Mouse (Mus musculus) neural tube, embryonic 13.5 days (tissue): ENCODE measurements at regions not wholly inside any gene's neighbourhood (a gene's known extent, or its start where the extent isn't known, plus 50 kb on each side); places are given as distances from the start of the nearest gene placed in this dataset.

ENCODE experiments used
- ATAC-seq: fragments of 200-750 bp; cut with Nextera tagmentation; 2 replicates; pipeline ENCODE4 v1.8.0; 2017; ENCODE audit warnings: low read depth, mild to moderate bottlenecking, moderate TSS enrichment, moderate library complexity
- H3K27ac ChIP-seq: fragments of 300-500 bp; sonication (generic); replicated peaks from 2 replicates; pipeline ENCODE4 v1.5.1; 2015; ENCODE audit warnings: moderate library complexity, mild to moderate bottlenecking, inconsistent platforms
- H3K27me3 ChIP-seq: fragments of 300-500 bp; sonication (generic); 2 replicates; pipeline ENCODE4 v1.6.1; 2015; ENCODE audit warnings: mild to moderate bottlenecking, inconsistent platforms
- H3K36me3 ChIP-seq: fragments of 300-500 bp; sonication (generic); 2 replicates; pipeline ENCODE4 v1.6.1; 2015; ENCODE audit warnings: mild to moderate bottlenecking, inconsistent platforms
- H3K4me1 ChIP-seq: fragments of 300-500 bp; sonication (generic); replicated peaks from 2 replicates; pipeline ENCODE4 v1.6.1; 2015; ENCODE audit warnings: inconsistent platforms
- H3K4me2 ChIP-seq: fragments of 300-500 bp; sonication (generic); 2 replicates; pipeline ENCODE4 v1.6.1; 2015; ENCODE audit warnings: inconsistent platforms, mild to moderate bottlenecking, moderate library complexity
- H3K4me3 ChIP-seq: fragments of 300-500 bp; sonication (generic); 2 replicates; pipeline ENCODE4 v1.5.1; 2015; ENCODE audit warnings: mild to moderate bottlenecking, inconsistent platforms
- H3K9ac ChIP-seq: fragments of 300-500 bp; sonication (generic); 2 replicates; pipeline ENCODE4 v1.6.1; 2015; ENCODE audit warnings: moderate library complexity, mild to moderate bottlenecking, inconsistent platforms
- H3K9me3 ChIP-seq: fragments of 300-500 bp; sonication (generic); 2 replicates; pipeline ENCODE4 v1.6.1; 2016; ENCODE audit warnings: inconsistent platforms
- whole genome bisulfite sequencing: fragments of 180-500 bp; shearing (Covaris S2); methylation state at CpG from one replicate; pipeline ENCODE4 v1.1.7; 2015; 5-methylcytosine and 5-hydroxymethylcytosine counted together

DNA sequence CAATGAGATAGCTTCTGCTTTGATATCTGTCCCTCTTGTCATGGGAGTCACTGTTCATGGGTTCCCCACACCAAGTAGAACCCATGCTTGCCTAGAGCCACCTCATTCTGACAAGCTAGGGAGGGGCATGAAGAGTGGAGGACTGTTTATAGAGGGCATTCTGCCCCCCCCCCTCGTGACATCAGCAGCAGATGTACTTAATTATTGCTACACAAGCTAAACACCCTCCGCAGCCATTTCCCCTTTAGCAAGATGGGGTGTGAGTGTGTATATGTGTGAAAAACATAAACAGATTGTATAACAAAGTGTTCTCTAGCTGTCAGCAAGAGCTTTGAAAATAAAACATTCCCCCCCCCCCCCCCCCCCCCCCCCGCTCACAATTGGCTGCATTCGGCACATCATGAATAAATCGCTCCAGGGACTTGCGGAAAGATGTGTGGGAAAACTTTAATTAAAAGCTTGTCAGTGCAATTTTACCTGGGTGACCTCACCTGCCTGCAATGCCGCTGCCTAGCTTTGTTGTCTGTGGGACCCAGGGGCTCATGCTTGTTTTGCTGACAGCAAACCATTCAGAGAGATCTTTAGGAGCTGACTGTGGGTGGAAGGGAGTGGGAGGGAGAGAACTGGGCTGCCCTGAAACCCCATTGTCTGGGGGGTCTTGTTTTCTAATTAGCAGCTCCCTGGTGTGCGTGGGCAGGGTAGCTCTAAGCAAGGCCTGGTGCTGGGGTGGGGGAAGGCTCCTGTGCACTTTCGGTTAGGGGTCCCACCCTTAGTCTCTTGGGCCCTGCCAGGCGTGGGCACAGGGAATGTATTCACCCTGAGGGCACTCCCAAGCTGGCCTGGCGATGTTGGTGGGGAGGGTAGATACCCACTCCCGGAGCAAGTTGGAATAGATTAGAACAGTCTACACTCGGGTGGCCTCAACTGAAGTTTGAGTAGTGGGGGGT lies 63.4 kb downstream of the Irx2 start:
- Histone ChIP-seq H3K36me3 (no peaks in the 10 kb centered on the region), H3K27ac (no peak overlapping the region), H3K4me1 (no peaks in the 10 kb centered on the region), H3K4me2 (no peak overlapping the region), H3K27me3 (no peaks in the 10 kb centered on the region), H3K9ac (no peak overlapping the region), H3K9me3 (no peaks in the 10 kb centered on the region), H3K4me3 (no peak overlapping the region)
- no peak for ATAC-seq
- 71% methylated on average over 12 of the region's 13 CpGs for WGBS

DNA sequence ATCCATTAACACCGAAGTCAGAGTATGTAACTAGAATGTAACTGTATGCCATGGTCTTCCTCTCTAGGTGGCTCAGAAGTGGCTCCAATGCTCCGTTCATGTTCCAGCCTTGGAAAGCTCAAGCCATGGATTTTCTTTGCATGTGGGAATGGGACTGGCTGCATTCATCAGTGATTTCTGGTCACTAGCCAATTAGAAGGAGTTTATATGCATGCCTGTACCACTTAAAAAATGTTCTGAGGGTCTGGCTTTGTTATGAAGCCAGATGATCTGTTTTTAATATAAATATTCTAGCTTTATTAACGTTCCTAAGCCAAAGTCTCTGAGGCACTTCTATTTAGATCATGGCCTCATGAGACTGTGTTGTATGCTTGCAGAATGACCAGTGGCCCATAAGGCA lies 78.8 kb downstream of the Irx2 start:
- H3K9ac ChIP-seq: no peak overlapping the region
- H3K27me3 ChIP-seq: peaks cover 5% of the 10 kb centered on the region; the same call in 1 of the 2 replicates
- H3K4me2 ChIP-seq: no peak overlapping the region
- no peak overlapping the region for H3K27ac ChIP-seq
- no peak overlapping the region for H3K4me3 ChIP-seq
- H3K36me3 ChIP-seq: no peaks in the 10 kb centered on the region
- 81% methylated on average over 3 of the region's 3 CpGs for WGBS
- no peaks in the 10 kb centered on the region for H3K9me3 ChIP-seq
- no peaks in the 10 kb centered on the region for H3K4me1 ChIP-seq
- no peak for ATAC-seq

DNA sequence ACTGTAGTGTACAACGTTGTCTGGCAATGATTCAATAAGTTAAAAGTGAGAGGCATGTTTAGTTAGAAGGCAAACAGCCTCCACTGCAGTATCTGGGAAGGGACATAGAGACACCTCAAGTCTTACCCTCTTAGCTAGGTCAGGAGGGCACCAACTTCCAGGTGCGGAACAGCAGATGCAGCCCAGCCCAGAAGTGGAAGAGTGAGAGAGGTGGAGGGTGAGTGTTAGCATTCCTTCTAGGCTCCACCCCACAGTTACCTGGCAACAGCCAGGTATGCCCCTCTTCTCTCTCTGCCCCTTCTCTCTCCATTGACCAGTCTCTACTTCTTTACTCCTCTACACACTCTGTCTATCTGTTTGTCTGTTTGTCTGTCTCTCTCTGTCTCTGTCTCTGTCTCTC lies 80.1 kb downstream of the Irx2 start:
- Histone ChIP-seq H3K4me2 (no peak overlapping the region), H3K9me3 (no peaks in the 10 kb centered on the region), H3K27ac (no peak overlapping the region), H3K27me3 (peaks cover 5% of the 10 kb centered on the region; the same call in 1 of the 2 replicates), H3K36me3 (no peaks in the 10 kb centered on the region), H3K4me1 (no peaks in the 10 kb centered on the region), H3K4me3 (no peak overlapping the region), H3K9ac (no peak overlapping the region)
- WGBS: 90% methylated on average over 2 of the region's 2 CpGs
- ATAC-seq: no peak

DNA sequence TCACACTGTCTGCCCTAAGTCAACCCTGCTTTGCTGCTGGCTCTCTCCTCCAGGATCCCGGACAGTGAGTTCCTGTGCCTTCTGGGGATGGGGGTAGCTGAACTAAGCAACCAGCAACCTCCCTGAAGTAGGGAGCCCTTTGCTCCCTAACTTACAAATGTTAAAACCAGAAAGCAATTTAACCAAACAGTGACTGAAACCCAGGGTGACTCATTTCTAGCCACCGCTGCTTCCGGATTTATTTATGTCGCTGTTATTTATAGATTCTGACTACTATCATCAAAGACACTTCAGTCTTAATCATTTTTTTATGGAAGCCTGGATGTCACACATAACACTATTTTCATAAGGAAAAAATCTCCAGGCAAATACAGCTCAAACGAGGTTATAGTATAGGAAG lies 81.4 kb downstream of the Irx2 start:
- Histone ChIP-seq H3K9me3 (no peaks in the 10 kb centered on the region), H3K27ac (no peak overlapping the region), H3K36me3 (no peaks in the 10 kb centered on the region), H3K9ac (no peak overlapping the region), H3K4me2 (no peak overlapping the region), H3K27me3 (peaks cover 10% of the 10 kb centered on the region; the same call in 1 of the 2 replicates), H3K4me3 (no peak overlapping the region), H3K4me1 (no peaks in the 10 kb centered on the region)
- WGBS: 72% methylated on average over 5 of the region's 5 CpGs
- no peak for ATAC-seq

DNA sequence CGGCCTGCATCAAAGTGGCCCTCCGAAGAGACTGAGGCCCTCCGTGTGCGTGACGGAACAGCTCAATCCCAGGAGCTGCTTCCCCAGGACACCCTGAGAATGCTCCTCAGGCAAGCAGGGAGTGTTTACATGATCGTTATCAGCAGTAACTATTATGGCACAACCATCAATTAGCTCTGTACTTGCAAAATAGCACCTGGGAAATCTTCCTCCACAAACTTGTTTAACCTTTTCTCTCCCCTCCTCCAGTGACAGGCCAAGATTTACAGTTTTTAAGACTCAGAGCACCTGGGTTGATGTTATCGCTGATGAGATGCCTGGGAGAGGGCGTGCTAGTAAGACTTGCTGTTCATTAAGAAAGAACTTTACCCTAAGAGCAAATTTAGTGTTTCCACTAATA lies 82.5 kb downstream of the Irx2 start:
- H3K9me3 ChIP-seq: no peaks in the 10 kb centered on the region
- H3K27me3 ChIP-seq: peaks cover 10% of the 10 kb centered on the region; the same call in 1 of the 2 replicates
- no peak overlapping the region for H3K9ac ChIP-seq
- H3K36me3 ChIP-seq: no peaks in the 10 kb centered on the region
- no peaks in the 10 kb centered on the region for H3K4me1 ChIP-seq
- no peak overlapping the region for H3K4me2 ChIP-seq
- no peak overlapping the region for H3K4me3 ChIP-seq
- no peak for ATAC-seq
- WGBS: 79% methylated on average over 8 of the region's 8 CpGs
- H3K27ac ChIP-seq: no peak overlapping the region

DNA sequence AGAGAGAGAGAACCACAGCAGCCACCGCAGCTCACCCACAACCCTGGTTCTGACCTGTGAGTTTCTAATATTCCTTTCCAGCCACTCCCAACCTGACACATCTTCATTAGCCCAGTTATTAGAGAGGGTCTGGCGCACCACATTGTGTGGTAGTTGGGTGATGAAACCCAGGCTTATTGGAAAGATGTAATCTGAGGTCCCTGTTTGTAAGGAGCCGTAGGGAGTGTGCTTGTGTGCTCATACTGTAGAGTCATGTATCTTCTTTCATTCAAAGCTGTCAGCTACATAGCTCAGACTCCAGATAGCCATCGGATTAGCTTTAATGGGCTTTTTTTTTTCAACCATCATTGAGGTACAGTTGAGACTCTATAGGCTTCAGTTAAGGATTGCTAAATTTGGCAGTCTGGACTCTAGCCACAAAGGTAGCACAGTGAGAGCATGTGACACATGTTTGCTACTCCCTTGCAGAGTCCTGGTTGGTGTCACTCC lies 83.3 kb downstream of the Irx2 start:
- Histone ChIP-seq H3K36me3 (no peaks in the 10 kb centered on the region), H3K4me3 (no peak overlapping the region), H3K9ac (no peak overlapping the region), H3K27me3 (peaks cover 10% of the 10 kb centered on the region; the same call in 1 of the 2 replicates), H3K4me1 (no peaks in the 10 kb centered on the region), H3K9me3 (no peaks in the 10 kb centered on the region), H3K4me2 (no peak overlapping the region), H3K27ac (no peak overlapping the region)
- ATAC-seq: no peak
- 82% methylated on average over 4 of the region's 4 CpGs for WGBS

DNA sequence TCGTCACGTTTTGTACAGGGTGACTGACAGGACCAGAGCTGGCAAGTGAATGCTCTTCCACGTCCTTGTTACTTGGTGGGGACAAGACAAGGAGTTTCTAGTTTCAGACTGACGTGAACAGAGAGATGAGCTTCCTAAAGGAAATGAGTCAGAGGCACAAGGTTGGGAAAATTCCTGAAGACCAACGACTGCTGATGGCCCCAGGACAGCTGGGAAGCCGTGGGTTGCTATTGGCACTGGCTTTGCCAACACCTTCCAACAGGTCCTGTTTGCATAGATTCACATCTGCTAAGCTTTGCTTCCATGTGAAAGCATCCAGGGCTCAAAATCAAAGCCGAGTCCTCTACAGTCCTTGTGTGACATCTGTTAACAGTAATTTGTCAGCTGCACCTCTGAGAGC lies 86.2 kb downstream of the Irx2 start:
- Histone ChIP-seq H3K36me3 (no peaks in the 10 kb centered on the region), H3K27me3 (peaks cover 10% of the 10 kb centered on the region; the same call in 1 of the 2 replicates), H3K9me3 (no peaks in the 10 kb centered on the region), H3K4me1 (no peaks in the 10 kb centered on the region), H3K27ac (no peak overlapping the region), H3K4me3 (no peak overlapping the region), H3K4me2 (no peak overlapping the region), H3K9ac (no peak overlapping the region)
- 77% methylated on average over 7 of the region's 7 CpGs for WGBS
- ATAC-seq: no peak

DNA sequence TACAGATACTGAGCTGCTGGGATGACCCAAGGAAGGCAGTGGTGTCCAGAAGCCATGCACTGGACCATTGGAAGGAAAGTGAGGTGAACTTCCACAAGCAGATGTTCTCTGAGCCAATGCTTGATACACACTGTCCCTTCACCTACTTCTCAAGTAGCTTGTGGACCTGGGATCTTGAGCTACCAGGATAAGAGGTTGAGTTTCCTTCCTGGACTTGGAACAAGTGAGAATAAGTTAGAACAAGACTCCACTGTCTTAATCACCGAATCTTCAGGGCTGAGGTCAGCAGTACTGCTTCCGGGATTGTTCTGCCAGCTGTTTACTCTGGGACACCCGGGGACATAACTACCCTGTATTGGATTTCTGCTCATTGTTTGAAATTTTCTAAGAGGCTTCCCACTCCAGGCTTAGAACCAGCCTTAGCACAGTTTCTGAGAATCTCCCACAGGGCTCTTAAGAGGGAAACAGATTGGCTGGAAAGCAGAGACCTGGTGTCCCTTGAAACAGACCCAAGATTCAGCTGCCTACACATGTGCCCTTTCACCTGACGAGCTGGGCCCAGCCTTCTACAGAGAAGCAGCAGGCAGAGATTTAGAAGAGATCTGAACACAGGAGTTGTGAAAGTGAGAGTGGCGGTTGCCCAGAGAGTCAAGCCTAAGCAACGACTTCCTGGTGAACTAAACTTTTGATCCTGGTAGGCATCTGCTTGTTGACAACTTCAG lies 87.5 kb downstream of the Irx2 start:
- no peaks in the 10 kb centered on the region for H3K36me3 ChIP-seq
- no peak overlapping the region for H3K27ac ChIP-seq
- no peak overlapping the region for H3K9ac ChIP-seq
- no peak overlapping the region for H3K4me2 ChIP-seq
- H3K27me3 ChIP-seq: peaks cover 16% of the 10 kb centered on the region; the same call in 1 of the 2 replicates
- 75% methylated on average over 6 of the region's 6 CpGs for WGBS
- H3K4me1 ChIP-seq: no peaks in the 10 kb centered on the region
- ATAC-seq: no peak
- no peaks in the 10 kb centered on the region for H3K9me3 ChIP-seq
- H3K4me3 ChIP-seq: no peak overlapping the region

DNA sequence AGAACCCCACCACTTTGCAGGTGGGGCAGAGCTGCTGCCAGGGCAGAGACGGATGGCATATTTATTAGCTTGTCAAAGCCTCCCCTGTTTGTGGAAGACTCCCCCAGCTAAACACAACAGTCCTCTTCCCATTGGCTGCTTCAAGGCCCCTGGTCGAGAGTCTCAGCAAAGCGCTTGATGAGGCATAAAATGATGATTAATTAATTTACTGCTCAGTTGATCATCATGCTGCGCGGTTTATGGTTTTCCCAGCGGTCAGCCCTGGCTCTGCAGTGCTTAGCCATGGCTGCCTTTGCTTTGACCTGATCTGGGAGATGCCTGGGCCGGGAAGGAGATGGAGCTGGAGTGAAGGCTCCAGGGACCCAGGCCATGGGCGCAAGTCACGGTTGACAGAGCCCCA lies 98.5 kb downstream of the Irx2 start:
- ATAC-seq: peak; percentile 87

DNA sequence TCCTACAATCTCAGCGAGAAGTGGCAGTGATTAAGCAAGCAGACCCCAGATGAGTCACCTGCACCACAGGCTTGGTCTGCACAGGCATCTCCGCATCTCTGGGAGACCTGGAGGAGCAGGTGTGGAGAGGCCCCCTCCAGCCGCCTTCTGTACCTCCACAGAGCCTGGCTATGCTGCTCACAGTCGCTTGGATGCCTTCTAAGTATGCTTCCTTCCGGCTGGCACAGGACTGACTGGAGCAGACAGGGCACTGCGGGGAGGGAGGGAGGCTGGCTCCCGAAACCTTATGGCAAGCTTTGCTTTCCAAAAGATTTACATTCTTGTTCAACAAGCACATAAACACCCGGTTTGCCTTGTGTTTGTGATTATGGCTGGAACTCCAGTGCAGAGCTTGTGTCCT lies 107.3 kb downstream of the Irx2 start:
- 72% methylated on average over 8 of the region's 8 CpGs for WGBS
- no peak for ATAC-seq
- no peak overlapping the region for H3K27ac ChIP-seq

More for the DNA sequence above, 98.5 kb downstream of the Irx2 start:
- Histone ChIP-seq H3K27me3 (peaks cover 31% of the 10 kb centered on the region), H3K27ac (no peak overlapping the region), H3K4me1 (peaks cover 15% of the 10 kb centered on the region), H3K4me2 (no peak overlapping the region), H3K9ac (no peak overlapping the region), H3K9me3 (no peaks in the 10 kb centered on the region), H3K36me3 (no peaks in the 10 kb centered on the region), H3K4me3 (no peak overlapping the region)
- WGBS: 9% methylated on average over 9 of the region's 9 CpGs

DNA sequence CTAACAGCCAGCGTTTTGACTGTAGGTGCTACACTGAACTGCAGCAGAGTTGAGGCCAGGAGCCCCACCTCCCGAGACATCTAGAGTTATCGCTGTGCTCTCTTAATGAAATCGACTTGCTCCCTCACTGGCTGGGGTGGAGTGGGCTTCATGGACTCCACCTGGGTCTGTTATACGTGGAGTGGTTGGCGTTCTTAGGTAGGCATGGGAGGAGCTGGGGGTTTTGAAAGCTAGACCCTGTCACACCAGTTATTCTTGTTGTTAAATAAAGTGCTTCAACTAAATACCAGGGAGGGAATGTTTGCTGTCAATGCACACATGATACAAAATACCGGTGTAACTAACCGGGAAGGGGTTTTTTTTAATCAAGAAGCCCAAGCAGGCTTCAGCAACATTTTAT lies 108.4 kb downstream of the Irx2 start:
- 88% methylated on average over 8 of the region's 8 CpGs for WGBS

More for the DNA sequence above, 107.3 kb downstream of the Irx2 start:
- no peak overlapping the region for H3K9ac ChIP-seq
- no peaks in the 10 kb centered on the region for H3K9me3 ChIP-seq
- no peaks in the 10 kb centered on the region for H3K4me1 ChIP-seq
- no peak overlapping the region for H3K4me2 ChIP-seq
- peaks cover 4% of the 10 kb centered on the region; the same call in 1 of the 2 replicates for H3K27me3 ChIP-seq
- no peaks in the 10 kb centered on the region for H3K36me3 ChIP-seq
- H3K4me3 ChIP-seq: no peak overlapping the region

DNA sequence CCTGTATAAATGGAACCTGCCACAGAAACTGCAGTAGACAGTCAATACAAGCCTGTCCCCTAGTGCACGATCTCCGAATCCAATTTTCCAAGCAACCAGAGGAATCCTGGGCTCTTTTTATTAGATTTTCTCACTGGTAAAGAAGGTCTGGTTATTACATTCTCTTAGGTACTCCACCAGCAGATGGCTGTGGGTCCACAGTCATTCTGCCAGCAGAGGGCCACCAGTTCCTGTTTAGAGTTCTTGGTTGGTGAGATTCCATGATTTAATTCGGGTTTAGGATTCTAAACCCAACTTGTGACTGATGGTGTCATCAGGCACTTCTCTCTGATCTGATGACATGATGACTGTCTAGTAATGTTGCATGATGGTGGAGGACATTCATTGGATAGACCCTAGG lies 118.6 kb downstream of the Irx2 start:
- Histone ChIP-seq H3K9ac (no peak overlapping the region), H3K4me2 (no peak overlapping the region), H3K4me3 (no peak overlapping the region), H3K36me3 (no peaks in the 10 kb centered on the region), H3K27me3 (no peaks in the 10 kb centered on the region), H3K4me1 (no peaks in the 10 kb centered on the region), H3K9me3 (no peaks in the 10 kb centered on the region), H3K27ac (no peak overlapping the region)
- ATAC-seq: no peak
- 87% methylated on average over 3 of the region's 3 CpGs for WGBS

More for the DNA sequence above, 108.4 kb downstream of the Irx2 start:
- Histone ChIP-seq H3K4me2 (no peak overlapping the region), H3K9me3 (no peaks in the 10 kb centered on the region), H3K27ac (no peak overlapping the region), H3K9ac (no peak overlapping the region), H3K36me3 (no peaks in the 10 kb centered on the region), H3K27me3 (no peaks in the 10 kb centered on the region), H3K4me3 (no peak overlapping the region), H3K4me1 (no peaks in the 10 kb centered on the region)
- ATAC-seq: no peak
